In the genomic region with DNA sequence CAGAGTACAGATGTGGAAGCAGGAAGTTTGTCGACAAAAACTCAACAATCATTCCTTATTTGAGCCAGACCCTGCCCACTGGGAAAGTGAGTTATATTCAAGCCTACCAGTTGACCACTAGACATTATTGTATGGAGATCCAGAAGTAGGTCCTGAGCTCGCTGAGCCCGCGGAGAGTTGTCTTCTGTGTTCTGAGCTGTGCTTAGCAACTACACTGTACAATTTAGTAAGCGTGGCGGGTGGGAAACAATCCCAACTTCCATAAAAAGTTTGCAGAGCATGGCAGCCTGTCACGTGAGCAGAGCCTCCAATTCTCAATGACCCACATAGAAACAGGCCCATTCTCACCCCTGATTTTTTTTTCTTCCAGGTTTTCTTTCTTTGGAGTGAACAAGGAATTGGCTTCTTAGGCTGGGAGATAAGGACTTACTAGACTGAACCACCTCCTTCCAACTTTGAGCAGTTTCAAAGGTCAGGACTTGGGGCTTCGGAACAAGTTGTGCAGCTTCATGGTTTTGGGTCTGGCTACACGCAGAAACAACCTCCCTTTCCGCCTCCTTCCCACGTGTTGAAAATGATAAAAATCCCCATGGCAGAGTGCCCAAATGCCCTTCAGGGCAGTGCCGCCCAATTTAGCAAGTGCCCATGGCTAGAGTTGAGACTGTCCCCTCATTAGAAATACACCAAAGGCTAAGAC, we compare ENCODE assay signal across 18 mouse cellular contexts. TPM values are rescaled to one million over a fixed set of nuclear protein-coding genes. Genes with fewer than 3 reads are reported as not detected.
DNase-seq lines count a peak whose midpoint lies in the region; ATAC-seq lines count a peak whose summit lies in the region.
"Had no signal": no experiment of that assay in that cellular context is flagged by ENCODE, and none has a peak within 500 bp of the region (broad histone marks: within the 10 kb centered on the region; RNA-seq: fewer than 3 reads in every experiment).

No protein-coding gene starts in this region.

- 0 out of 2 replicates have a peak, but pooled peaks have one; percentile 2 for ATAC-seq in megakaryocyte progenitor cell, adult 5-6 weeks (replicated peaks; ENCODE audit: poor library complexity)
- ATAC-seq in activated CD4-positive, CD25-positive, alpha-beta regulatory T cell, adult 4 months: no peak
- ATAC-seq: inflammation-experienced regulatory T-cells, adult 6 months; liver, embryonic 12.5 days; Patski had no signal

- DNase-seq in cerebellum, adult 11 months: peak; percentile 13
- DNase-seq in cerebellum, postnatal 36 days: no peak
- DNase-seq in heart, postnatal 4 days: peak; percentile 12
- no peak for DNase-seq in heart, adult 8-10 months (ENCODE audit: low spot score)
- peak; percentile 46 for DNase-seq in 416B (ENCODE audit: low read depth)
- DNase-seq in thymus, postnatal 10 days (ENCODE audit: low spot score in 2 of 2): no peak
- DNase-seq: adrenal gland, postnatal 36 days; embryo, embryonic 11 days; gastrocnemius, postnatal 36 days; layer of hippocampus, adult 9-11 months; spleen, adult 18-20 months; thymus, postnatal 4 days had no signal

RNA-seq across cellular contexts. Expression of a gene that starts 1.3 kb away (rescaled TPM):
- total RNA-seq in heart, postnatal 4 days (2021): 1 to 10 TPM; 8.3 to 9.1 TPM
- total RNA-seq in heart, adult 8-10 months (2022): 10 to 100 TPM; 15.2 to 19.0 (median 16.9) TPM
- 5.2 and 5.6 TPM in 2 replicates for total RNA-seq in megakaryocyte progenitor cell, adult 5-6 weeks (2015)
- 9.1 and 12.2 TPM in 2 replicates for total RNA-seq in megakaryocyte progenitor cell, adult 5-6 weeks (2017)
- 1 to 10 TPM; 3.8 to 5.5 TPM for polyA plus RNA-seq in activated CD4-positive, CD25-positive, alpha-beta regulatory T cell, adult 4 months (2017; shearing (Covaris generic))
- total RNA-seq: CH12.LX had no signal

RNA-seq across cellular contexts. Expression of a gene that starts 28.3 kb away (rescaled TPM):
- 10 to 100 TPM; 13.5 to 13.8 TPM for total RNA-seq in heart, postnatal 4 days (2021)
- total RNA-seq in heart, adult 8-10 months (2022): 10 to 100 TPM; 24.1 to 29.6 (median 25.6) TPM
- 13.9 and 14.9 TPM in 2 replicates for total RNA-seq in megakaryocyte progenitor cell, adult 5-6 weeks (2015)
- 10.8 and 13.5 TPM in 2 replicates for total RNA-seq in megakaryocyte progenitor cell, adult 5-6 weeks (2017)
- 1 to 10 TPM; 3.6 to 4.2 TPM for polyA plus RNA-seq in activated CD4-positive, CD25-positive, alpha-beta regulatory T cell, adult 4 months (2017; shearing (Covaris generic))

Comparison
In these comparisons a context has a peak if more than half of its experiments do, and no peak if none do; other contexts are left out.
1. DNase-seq: peak in cerebellum, adult 11 months (single experiment), heart, postnatal 4 days (single experiment) and 416B (single experiment); none in cerebellum, postnatal 36 days (0 of 2), heart, adult 8-10 months (single experiment) and thymus, postnatal 10 days (0 of 2).